Comparison of ENCODE assay signal across 18 mouse cellular contexts in the genomic region with DNA sequence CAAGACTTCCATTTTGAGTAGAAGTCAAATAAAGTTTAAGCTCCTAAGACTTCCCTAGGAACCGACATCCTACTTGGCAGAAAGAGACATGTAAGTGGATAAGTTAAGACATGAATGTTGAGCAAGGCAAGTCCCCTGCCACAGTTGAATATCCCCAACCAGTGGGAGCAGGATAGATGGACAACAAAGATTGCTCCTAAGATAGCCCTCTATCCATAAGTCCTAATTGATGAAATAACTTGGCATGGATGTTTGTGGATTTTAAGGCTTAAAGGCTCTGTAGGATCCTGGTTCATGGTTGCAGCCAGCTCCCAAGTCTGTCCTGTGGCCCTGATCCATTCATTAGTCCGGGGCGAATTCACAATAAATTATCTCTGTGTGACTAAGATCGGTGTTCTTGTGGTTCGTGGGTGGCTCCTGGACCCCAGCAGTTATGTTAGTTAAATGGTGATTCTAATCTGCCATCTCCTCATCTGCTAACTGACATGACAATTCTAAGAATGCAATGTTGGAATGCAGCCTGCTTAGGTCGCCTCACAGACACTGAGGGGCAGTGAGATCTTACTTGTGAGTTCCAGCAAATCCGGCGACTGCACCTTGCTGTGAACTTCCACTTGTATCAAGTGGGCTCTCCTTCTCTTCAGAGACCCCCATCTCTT. TPM values are rescaled to one million over a fixed set of nuclear protein-coding genes. Genes with fewer than 3 reads are reported as not detected.
"Had no signal": no experiment of that assay in that cellular context is flagged by ENCODE, and none has a peak within 500 bp of the region (broad histone marks: within the 10 kb centered on the region; RNA-seq: fewer than 3 reads in every experiment).

No protein-coding gene starts in this region.

- H3K27ac ChIP-seq: left cerebral cortex, adult 2 months; limb, embryonic 15.5 days; liver, embryonic 12.5 days; lung, embryonic 15.5 days; midbrain, embryonic 13.5 days had no signal

- H3K4me3 ChIP-seq: left cerebral cortex, adult 2 months; limb, embryonic 15.5 days; liver, embryonic 12.5 days; lung, embryonic 15.5 days; midbrain, embryonic 13.5 days had no signal

- ATAC-seq: midbrain, embryonic 13.5 days had no signal

- H3K9ac ChIP-seq: limb, embryonic 15.5 days; liver, embryonic 12.5 days; lung, embryonic 15.5 days; midbrain, embryonic 13.5 days had no signal

- H3K4me1 ChIP-seq: lung, embryonic 15.5 days; midbrain, embryonic 13.5 days had no signal

- H3K36me3 ChIP-seq: limb, embryonic 15.5 days; liver, embryonic 12.5 days; lung, embryonic 15.5 days; midbrain, embryonic 13.5 days had no signal

- DNase-seq: kidney, postnatal 25 days; lung, postnatal 14 days; right cerebral cortex, postnatal 14 days had no signal

- H3K4me2 ChIP-seq: limb, embryonic 15.5 days; liver, embryonic 12.5 days; lung, embryonic 15.5 days; midbrain, embryonic 13.5 days had no signal

- H3K9me3 ChIP-seq: limb, embryonic 15.5 days; lung, embryonic 15.5 days; midbrain, embryonic 13.5 days had no signal

- H3K27me3 ChIP-seq: limb, embryonic 15.5 days; liver, embryonic 12.5 days; lung, embryonic 15.5 days; midbrain, embryonic 13.5 days had no signal

RNA-seq across cellular contexts. Expression of gene Nmur1, which starts 25.8 kb away (rescaled TPM):
- total RNA-seq: layer of hippocampus, postnatal 25 days; left cerebral cortex, adult 2 months; midbrain, postnatal 0 days had no signal
- polyA plus RNA-seq: limb, embryonic 15.5 days; liver, embryonic 16.5 days; midbrain, embryonic 13.5 days; neural tube, embryonic 14.5 days; stomach, embryonic 16.5 days; thymus, postnatal 0 days had no signal

RNA-seq across cellular contexts. Expression of gene Tex44, which starts 25.9 kb away (rescaled TPM):
- total RNA-seq: layer of hippocampus, postnatal 25 days; left cerebral cortex, adult 2 months; left cerebral cortex, postnatal 14 days; megakaryocyte progenitor cell, adult 5-6 weeks; midbrain, postnatal 0 days had no signal
- polyA plus RNA-seq: kidney, embryonic 16.5 days; limb, embryonic 11.5 days; limb, embryonic 15.5 days; liver, embryonic 12.5 days; liver, embryonic 16.5 days; lung, embryonic 15.5 days; midbrain, embryonic 13.5 days; midbrain, postnatal 0 days; neural tube, embryonic 14.5 days; stomach, embryonic 16.5 days had no signal
